Mouse (Mus musculus) hindbrain, embryonic 11.5 days (tissue): ENCODE results near the gene Il12a. TPM values are rescaled to one million over a fixed set of nuclear protein-coding genes. Genes with fewer than 3 reads are reported as not detected.

Source experiments
- ATAC-seq: fragments of 200-750 bp; cut with Nextera tagmentation; 2 replicates; pipeline ENCODE4 v1.8.0; 2017; ENCODE audit warnings: mild to moderate bottlenecking, moderate TSS enrichment, moderate library complexity; ENCODE audit not compliant: low FRiP score
- DNase-seq: peaks from one replicate; pipeline ENCODE4 v3.0.0-alpha.2; 2015; ENCODE audit warnings: low spot score
- H3K27ac ChIP-seq: fragments of 300-500 bp; sonication (generic); 2 replicates; pipeline ENCODE4 v1.5.1; 2014; ENCODE audit warnings: mild to moderate bottlenecking, low read depth, low read length
- H3K27me3 ChIP-seq: fragments of 300-500 bp; sonication (generic); 2 replicates; pipeline ENCODE4 v1.6.1; 2014; ENCODE audit warnings: mild to moderate bottlenecking, low read length, moderate library complexity, mixed read lengths; ENCODE audit not compliant: control insufficient read depth, insufficient read depth
- H3K36me3 ChIP-seq: fragments of 300-500 bp; sonication (generic); 2 replicates; pipeline ENCODE4 v1.6.1; 2014; ENCODE audit warnings: mild to moderate bottlenecking, low read length, moderate library complexity, mixed read lengths; ENCODE audit not compliant: control insufficient read depth, insufficient read depth
- H3K4me1 ChIP-seq: fragments of 300-500 bp; sonication (generic); replicated peaks from 2 replicates; pipeline ENCODE4 v1.6.1; 2014; ENCODE audit warnings: low read length, mixed read lengths; ENCODE audit not compliant: control insufficient read depth, insufficient read depth
- H3K4me2 ChIP-seq: fragments of 300-500 bp; sonication (generic); replicated peaks from 2 replicates; pipeline ENCODE4 v1.6.1; 2014; ENCODE audit warnings: mild to moderate bottlenecking, low read depth, low read length
- H3K4me3 ChIP-seq: fragments of 300-500 bp; sonication (generic); 2 replicates; pipeline ENCODE4 v1.5.1; 2014; ENCODE audit warnings: low read depth, low read length
- H3K9ac ChIP-seq: fragments of 300-500 bp; sonication (generic); 2 replicates; pipeline ENCODE4 v1.6.1; 2014; ENCODE audit warnings: low read depth, low read length
- H3K9me3 ChIP-seq: fragments of 300-500 bp; sonication (generic); 2 replicates; pipeline ENCODE4 v1.6.1; 2016; ENCODE audit warnings: low read length; ENCODE audit not compliant: control insufficient read depth
- WGBS: fragments of 180-500 bp; shearing (Covaris S2); extraction: QIAGEN DNeasy Blood & Tissue Kit; methylation state at CpG from one replicate; pipeline ENCODE4 v1.1.7; 2014; 5-methylcytosine and 5-hydroxymethylcytosine counted together
- polyA plus RNA-seq: library from polyadenylated mRNA; unstranded; fragments of >200 nt; fragmentation: Nextera tagmentation; extraction: Ambion mirVana; gene quantifications from 2 replicates; pipeline ENCODE4 v1.2.1, GENCODE M21; 2014

Gene Il12a
- polyA plus RNA-seq, 1 experiment from 2014 or later = 0.19 TPM

DNA sequence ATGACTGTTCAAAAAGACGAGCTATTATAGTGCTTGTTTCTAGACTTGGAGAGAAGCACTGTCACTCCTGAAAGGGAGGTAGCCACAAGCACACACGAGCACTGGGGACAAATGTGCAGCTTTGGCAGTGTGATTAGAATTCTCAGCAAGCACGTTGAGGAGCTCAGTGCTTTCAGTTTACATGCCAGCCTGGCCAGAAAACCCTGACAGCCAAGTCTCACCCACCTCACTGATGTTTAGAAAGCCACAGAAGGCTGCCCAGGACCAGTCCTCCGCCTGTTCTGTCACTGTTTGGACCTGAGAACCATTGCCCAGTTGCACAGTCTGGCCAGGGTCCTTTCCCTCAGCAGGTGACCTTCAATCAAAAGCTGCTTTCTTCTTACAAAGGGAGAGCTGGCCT lies 29.9 kb upstream of the Il12a start:
- H3K9me3 ChIP-seq = no peaks in the 10 kb centered on the region
- no peak for DNase-seq
- H3K9ac ChIP-seq = no peak overlapping the region
- no peaks in the 10 kb centered on the region for H3K27me3 ChIP-seq
- H3K27ac ChIP-seq = no peak overlapping the region
- no peak overlapping the region for H3K4me2 ChIP-seq
- no peaks in the 10 kb centered on the region for H3K36me3 ChIP-seq
- ATAC-seq = no peak
- WGBS = 72% methylated on average over 4 of the region's 4 CpGs
- no peaks in the 10 kb centered on the region for H3K4me1 ChIP-seq
- no peak overlapping the region for H3K4me3 ChIP-seq

DNA sequence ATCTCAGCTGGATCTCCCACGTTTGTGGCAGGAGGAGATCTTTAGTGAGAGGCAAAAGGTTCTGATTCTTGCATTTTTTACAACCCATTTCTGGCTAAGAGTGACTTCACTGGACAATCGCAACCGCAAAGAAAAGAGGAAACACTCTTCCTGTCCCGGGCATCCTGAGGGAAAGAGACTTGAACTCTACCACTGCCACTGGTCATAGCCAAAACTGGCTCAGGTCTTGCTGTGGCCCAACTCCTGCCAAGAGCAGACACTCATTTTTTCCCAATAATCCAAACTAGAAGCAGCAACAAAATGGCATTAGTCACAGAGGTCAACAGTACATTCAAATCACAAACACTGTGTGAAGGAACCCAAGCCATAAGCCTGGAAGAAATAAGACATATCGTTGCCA lies 28.1 kb upstream of the Il12a start:
- whole genome bisulfite sequencing = 89% methylated on average over 5 of the region's 5 CpGs
- Histone ChIP-seq H3K4me1 (no peaks in the 10 kb centered on the region), H3K36me3 (no peaks in the 10 kb centered on the region), H3K27ac (no peak overlapping the region), H3K4me3 (no peak overlapping the region), H3K4me2 (no peak overlapping the region), H3K9me3 (no peaks in the 10 kb centered on the region), H3K9ac (no peak overlapping the region), H3K27me3 (no peaks in the 10 kb centered on the region)
- DNase-seq = no peak
- ATAC-seq = no peak

DNA sequence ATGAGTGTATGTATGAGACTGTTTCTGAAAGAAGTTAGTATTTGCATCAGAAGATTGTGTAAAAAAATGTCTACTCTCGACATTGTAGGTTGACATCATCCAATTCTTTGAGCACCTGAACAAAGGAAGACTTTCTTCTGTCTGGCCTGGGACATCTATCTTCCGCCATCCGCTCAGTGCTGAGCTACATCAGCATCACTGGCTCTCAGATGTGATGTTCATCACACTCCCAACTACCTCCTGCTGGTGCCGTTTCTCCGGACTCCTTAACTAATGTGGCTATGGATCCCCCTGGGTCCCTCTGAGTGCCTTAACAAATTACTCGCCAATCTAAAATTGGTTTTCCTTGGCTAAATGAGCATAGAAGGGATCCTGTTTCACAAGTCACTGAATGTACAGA lies 26.1 kb upstream of the Il12a start:
- 75% methylated on average over 6 of the region's 6 CpGs for WGBS
- Histone ChIP-seq H3K4me1 (no peaks in the 10 kb centered on the region), H3K27ac (no peak overlapping the region), H3K9me3 (no peaks in the 10 kb centered on the region), H3K36me3 (no peaks in the 10 kb centered on the region), H3K27me3 (no peaks in the 10 kb centered on the region), H3K4me3 (no peak overlapping the region), H3K4me2 (no peak overlapping the region), H3K9ac (no peak overlapping the region)
- DNase-seq (peak; percentile 10), ATAC-seq (peak; percentile 64; the same call in 1 of the 2 replicates)

DNA sequence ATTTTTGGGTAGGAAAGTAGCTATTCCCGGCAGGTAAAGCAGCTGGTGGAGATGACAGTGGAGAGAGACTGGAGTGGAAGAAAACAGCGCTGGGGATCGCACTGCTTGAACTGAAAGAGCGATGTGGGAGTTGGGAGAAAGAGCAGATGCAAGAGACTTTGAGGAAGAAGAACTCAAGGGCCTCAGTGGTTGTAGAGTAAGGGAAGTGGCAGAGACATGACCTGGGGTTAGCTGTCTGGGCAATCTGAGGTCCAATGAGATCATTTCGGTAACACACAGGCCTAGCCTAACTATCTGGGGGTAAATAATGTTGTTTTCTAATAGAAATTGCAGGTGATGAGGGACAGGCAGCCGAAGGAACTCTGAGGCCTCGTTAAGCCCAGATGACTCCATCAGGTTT lies 24.1 kb upstream of the Il12a start:
- H3K27me3 ChIP-seq = no peaks in the 10 kb centered on the region
- no peak overlapping the region for H3K4me2 ChIP-seq
- no peak overlapping the region for H3K4me3 ChIP-seq
- DNase-seq = no peak
- H3K36me3 ChIP-seq = no peaks in the 10 kb centered on the region
- no peaks in the 10 kb centered on the region for H3K4me1 ChIP-seq
- no peak overlapping the region for H3K9ac ChIP-seq
- WGBS = 92% methylated on average over 7 of the region's 7 CpGs
- no peak overlapping the region for H3K27ac ChIP-seq
- no peaks in the 10 kb centered on the region for H3K9me3 ChIP-seq
- no peak for ATAC-seq

DNA sequence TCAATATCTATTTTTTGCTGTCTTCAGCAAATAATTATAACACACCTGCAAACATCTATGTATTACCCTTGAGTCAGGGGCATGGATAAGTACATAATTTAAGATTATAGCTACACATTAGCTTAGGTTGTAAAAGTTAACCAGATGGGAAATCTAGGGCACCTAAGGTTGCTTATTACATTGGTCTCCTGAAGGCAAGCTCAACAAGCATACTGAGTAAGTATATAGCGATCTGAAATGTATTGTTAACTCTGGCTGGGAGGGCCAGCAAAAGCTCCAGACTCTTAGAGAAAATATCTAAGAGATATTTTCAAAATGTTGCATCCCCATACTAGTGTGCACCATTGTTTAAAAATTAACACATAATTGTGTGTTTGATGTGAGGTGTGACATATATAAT lies 22.6 kb upstream of the Il12a start:
- 100% methylated on average over 1 of the region's 1 CpGs for WGBS
- Histone ChIP-seq H3K27me3 (no peaks in the 10 kb centered on the region), H3K9ac (no peak overlapping the region), H3K27ac (no peak overlapping the region), H3K36me3 (no peaks in the 10 kb centered on the region), H3K4me3 (no peak overlapping the region), H3K4me2 (no peak overlapping the region), H3K4me1 (no peaks in the 10 kb centered on the region), H3K9me3 (no peaks in the 10 kb centered on the region)
- DNase-seq = no peak
- ATAC-seq = no peak

DNA sequence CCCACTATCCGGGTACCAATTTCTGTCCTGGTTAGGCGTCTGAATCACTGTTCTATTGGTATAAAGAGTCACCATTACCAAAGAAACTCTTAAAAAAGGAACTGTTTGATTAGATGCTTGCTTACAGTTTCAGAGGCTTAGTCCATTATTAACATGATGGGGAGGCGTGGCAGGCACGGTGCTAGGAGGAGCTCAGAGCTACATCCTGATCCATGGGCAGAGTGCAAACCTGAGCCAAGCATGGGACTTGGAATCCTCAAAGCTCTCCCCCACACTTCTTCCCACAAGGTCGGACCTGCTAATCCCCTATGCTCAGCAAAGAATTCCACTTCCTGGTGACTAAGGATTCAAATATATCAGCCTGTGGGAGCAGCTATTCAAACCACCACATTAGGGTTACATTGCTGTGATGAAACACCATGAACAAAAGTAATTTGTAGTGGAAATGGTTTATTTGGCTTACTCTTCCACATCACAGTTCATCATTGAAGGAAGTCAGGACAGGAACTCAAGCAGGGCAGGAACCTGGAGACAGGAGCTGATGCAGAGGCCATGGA lies 20.9 kb upstream of the Il12a start:
- WGBS = 84% methylated on average over 5 of the region's 5 CpGs

DNA sequence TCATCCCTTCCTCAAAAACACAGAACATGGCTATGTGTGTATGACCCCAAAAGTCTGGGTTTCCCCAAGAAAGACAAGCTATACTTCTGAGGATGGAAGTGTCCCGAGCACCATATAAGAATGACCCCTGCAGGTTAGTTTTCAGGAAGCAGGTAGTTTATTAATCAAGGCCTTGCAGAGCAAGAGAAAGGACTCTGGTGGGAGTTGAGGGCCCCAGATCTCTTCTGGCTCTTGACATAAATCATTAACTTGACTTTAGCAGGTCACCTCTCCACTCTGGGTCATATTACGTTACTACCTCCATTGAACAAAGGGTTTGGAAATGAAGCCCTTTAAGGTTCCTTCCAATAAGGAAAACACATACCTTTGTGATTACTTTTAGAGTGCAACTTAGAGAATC lies 15.7 kb upstream of the Il12a start:
- Histone ChIP-seq H3K4me3 (no peak overlapping the region), H3K4me2 (no peak overlapping the region), H3K9ac (no peak overlapping the region), H3K27ac (no peak overlapping the region), H3K4me1 (no peaks in the 10 kb centered on the region), H3K36me3 (no peaks in the 10 kb centered on the region), H3K27me3 (no peaks in the 10 kb centered on the region), H3K9me3 (no peaks in the 10 kb centered on the region)
- no peak for ATAC-seq
- DNase-seq = no peak
- WGBS = 67% methylated on average over 2 of the region's 2 CpGs

More for the DNA sequence above, 20.9 kb upstream of the Il12a start:
- Histone ChIP-seq H3K9me3 (no peaks in the 10 kb centered on the region), H3K27ac (no peak overlapping the region), H3K9ac (no peak overlapping the region), H3K4me3 (no peak overlapping the region), H3K4me1 (no peaks in the 10 kb centered on the region), H3K4me2 (no peak overlapping the region), H3K36me3 (no peaks in the 10 kb centered on the region), H3K27me3 (no peaks in the 10 kb centered on the region)
- ATAC-seq (no peak), DNase-seq (no peak)

DNA sequence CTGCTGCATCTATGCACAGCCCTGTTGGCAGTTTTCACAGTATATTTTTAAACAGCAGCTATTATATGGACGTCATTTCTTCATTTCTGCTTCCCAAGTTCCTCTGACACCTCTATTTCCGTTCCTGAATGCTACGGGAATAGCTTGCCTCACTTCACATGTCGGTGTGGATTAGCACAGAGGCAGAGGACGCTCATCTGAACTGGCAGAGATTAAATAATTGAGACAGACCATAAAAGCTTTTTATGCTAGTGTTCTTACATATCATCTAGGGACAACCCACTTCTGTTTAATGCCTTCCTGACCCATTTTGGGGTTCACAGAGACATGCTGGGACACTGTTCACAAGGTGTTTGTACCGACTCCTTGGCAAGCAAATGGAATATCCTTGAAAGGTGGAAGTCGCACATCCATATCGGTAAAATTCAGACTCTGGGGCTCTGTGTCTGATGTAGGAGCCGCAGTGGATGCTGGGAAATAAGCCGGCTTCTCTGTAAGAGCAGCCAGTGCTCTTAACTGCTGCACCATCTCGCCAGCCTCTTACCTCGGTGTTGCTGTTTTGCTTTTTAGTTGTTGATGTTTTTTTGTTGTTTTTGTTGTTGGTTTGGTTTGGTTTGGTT lies 15.1 kb upstream of the Il12a start:
- ATAC-seq (no peak), DNase-seq (no peak)
- H3K9me3 ChIP-seq = no peaks in the 10 kb centered on the region
- no peak overlapping the region for H3K27ac ChIP-seq
- no peak overlapping the region for H3K4me2 ChIP-seq
- no peak overlapping the region for H3K4me3 ChIP-seq
- WGBS = 90% methylated on average over 12 of the region's 12 CpGs
- no peak overlapping the region for H3K9ac ChIP-seq
- H3K4me1 ChIP-seq = no peaks in the 10 kb centered on the region
- H3K27me3 ChIP-seq = no peaks in the 10 kb centered on the region
- no peaks in the 10 kb centered on the region for H3K36me3 ChIP-seq

DNA sequence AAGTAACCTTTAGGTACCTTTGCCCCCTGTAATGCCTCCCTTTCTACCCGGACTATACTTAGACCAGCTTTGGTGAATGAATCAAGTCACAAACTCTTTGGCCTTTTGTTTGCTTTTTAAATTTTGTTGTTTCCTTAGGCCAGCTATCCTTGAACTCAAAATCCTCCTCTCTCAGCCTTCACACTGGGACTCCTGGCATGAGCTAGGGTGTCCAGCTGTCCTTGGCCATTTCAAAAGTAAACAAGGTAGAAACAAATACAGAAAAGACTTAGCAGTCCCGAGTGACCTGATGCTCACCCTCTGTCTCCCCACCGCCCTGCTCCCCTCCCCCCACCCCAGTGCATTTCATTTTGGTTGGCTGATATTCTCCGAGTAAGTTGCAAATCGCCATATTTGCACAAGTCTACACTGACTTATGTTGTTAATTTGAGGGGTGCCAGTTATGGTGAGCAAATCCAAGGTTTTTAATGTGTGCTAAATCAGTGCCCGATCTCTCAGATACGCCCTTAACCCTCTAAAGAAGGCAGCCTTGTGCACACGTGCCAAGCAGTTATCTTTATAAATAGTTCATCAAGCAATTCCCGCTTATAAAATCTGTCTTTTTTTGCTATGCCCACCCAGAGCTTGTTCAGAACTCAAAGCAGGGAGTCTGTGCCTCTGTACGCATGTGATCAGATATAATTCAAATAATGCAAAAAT lies 14.3 kb upstream of the Il12a start:
- no peak for ATAC-seq
- no peak overlapping the region for H3K27ac ChIP-seq
- no peak overlapping the region for H3K4me3 ChIP-seq
- H3K4me1 ChIP-seq = no peaks in the 10 kb centered on the region
- H3K27me3 ChIP-seq = no peaks in the 10 kb centered on the region
- H3K4me2 ChIP-seq = no peak overlapping the region
- no peaks in the 10 kb centered on the region for H3K36me3 ChIP-seq
- no peak overlapping the region for H3K9ac ChIP-seq
- no peak for DNase-seq
- 77% methylated on average over 10 of the region's 10 CpGs for WGBS
- H3K9me3 ChIP-seq = no peaks in the 10 kb centered on the region
